Mouse (Mus musculus) kidney, adult 2 months (tissue): ENCODE results near the gene Fkbpl.

Experiments
- CTCF ChIP-seq: fragments of 200-500 bp; conservative IDR thresholded peaks from 2 replicates; pipeline ENCODE4 v1.5.1; 2011; ENCODE audit warnings: low read depth, mild to moderate bottlenecking, control low read depth, low read length, moderate library complexity, mixed read lengths; ENCODE audit not compliant: insufficient read depth, insufficient read length
- POLR2A ChIP-seq: fragments of 200-500 bp; IDR thresholded peaks from one replicate; pipeline ENCODE4 v1.6.1; 2011; ENCODE audit warnings: low read depth, low read length, control low read depth

DNA sequence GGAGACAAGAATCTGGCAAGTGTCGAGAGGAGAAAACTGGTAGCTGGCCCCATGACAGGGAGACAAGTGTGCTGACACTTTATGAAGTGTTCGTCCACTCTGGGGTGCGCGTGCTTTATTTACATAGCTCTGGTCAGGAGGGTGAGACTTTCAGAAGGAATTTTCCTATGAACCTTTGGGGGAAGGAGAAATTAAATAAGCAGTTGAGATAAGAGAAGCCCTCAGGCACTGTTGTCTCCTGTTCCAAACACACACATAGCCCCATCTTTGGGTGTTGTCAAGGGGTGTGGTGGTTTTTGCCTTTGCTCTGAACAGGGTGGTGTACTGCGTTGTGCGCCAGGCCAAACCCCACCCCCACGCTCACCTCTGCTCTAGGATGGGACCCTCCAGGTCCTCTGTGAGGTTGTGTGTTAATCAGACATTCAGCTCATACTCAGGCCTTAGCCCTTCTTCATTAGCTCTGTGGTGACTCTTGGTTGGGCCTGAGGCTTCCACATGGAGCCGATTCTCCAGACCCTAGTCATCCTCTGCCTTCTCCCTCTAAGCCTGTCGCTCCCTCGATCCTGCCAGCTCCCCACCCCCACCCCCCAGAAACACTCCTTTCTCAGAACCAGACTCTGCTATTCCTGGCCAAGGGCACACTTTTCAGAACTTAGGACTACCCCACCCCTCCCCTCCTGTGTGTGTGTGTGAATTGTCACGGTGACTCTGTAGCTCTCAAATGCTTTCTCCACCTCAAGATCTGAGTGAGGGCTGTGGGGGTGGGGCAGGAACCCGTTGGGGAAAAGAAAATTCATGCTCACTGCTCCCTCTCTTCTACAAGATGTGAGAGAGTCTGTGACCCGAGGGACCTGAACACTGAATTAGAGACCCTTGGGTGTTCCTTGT, 30.9 kb downstream of the Fkbpl start:
- TF ChIP-seq CTCF (no peak), POLR2A (no peak)
